Mouse (Mus musculus) forebrain, embryonic 11.5 days (tissue): ENCODE measurements around the gene Tm4sf19. TPM values are rescaled to one million over a fixed set of nuclear protein-coding genes. Genes with fewer than 3 reads are reported as not detected.

Source experiments
- ATAC-seq: fragments of 200-750 bp; cut with Nextera tagmentation; replicated peaks from 2 replicates; pipeline ENCODE4 v1.8.0; 2017; ENCODE audit warnings: moderate TSS enrichment; ENCODE audit not compliant: low FRiP score
- DNase-seq: peaks from one replicate; pipeline ENCODE4 v3.0.0-alpha.2; 2017; ENCODE audit warnings: low spot score
- H3K27ac ChIP-seq: fragments of 300-500 bp; sonication (generic); 2 replicates; pipeline ENCODE4 v1.5.1; 2014; ENCODE audit warnings: low read depth, low read length
- H3K27me3 ChIP-seq: fragments of 300-500 bp; sonication (generic); 2 replicates; pipeline ENCODE4 v1.6.1; 2014; ENCODE audit warnings: mild to moderate bottlenecking, low read length, mixed read lengths; ENCODE audit not compliant: control insufficient read depth, insufficient read depth
- H3K36me3 ChIP-seq: fragments of 300-500 bp; sonication (generic); 2 replicates; pipeline ENCODE4 v1.6.1; 2014; ENCODE audit warnings: mild to moderate bottlenecking, low read length, moderate library complexity, mixed read lengths; ENCODE audit not compliant: control insufficient read depth, insufficient read depth
- H3K4me1 ChIP-seq: fragments of 300-500 bp; sonication (generic); replicated peaks from 2 replicates; pipeline ENCODE4 v1.6.1; 2014; ENCODE audit warnings: low read length, mixed read lengths; ENCODE audit not compliant: control insufficient read depth, insufficient read depth
- H3K4me2 ChIP-seq: fragments of 300-500 bp; sonication (generic); 2 replicates; pipeline ENCODE4 v1.6.1; 2014; ENCODE audit warnings: low read depth, mild to moderate bottlenecking, low read length, moderate library complexity, mixed read lengths; ENCODE audit not compliant: severe bottlenecking
- H3K4me3 ChIP-seq: fragments of 300-500 bp; sonication (generic); 2 replicates; pipeline ENCODE4 v1.5.1; 2014; ENCODE audit warnings: low read depth, low read length
- H3K9ac ChIP-seq: fragments of 300-500 bp; sonication (generic); 2 replicates; pipeline ENCODE4 v1.6.1; 2014; ENCODE audit warnings: low read length
- H3K9me3 ChIP-seq: fragments of 300-500 bp; sonication (generic); 2 replicates; pipeline ENCODE4 v1.6.1; 2016; ENCODE audit warnings: low read length, mixed read lengths; ENCODE audit not compliant: control insufficient read depth
- WGBS: fragments of 180-500 bp; shearing (Covaris S2); extraction: QIAGEN DNeasy Blood & Tissue Kit; methylation state at CpG from one replicate; pipeline ENCODE4 v1.1.7; 2014; 5-methylcytosine and 5-hydroxymethylcytosine counted together
- polyA plus RNA-seq: library from polyadenylated mRNA; unstranded; fragments of >200 nt; fragmentation: Nextera tagmentation; extraction: Ambion mirVana; gene quantifications from 2 replicates; pipeline ENCODE4 v1.2.1, GENCODE M21; 2014

The Tm4sf19 gene
- polyA plus RNA-seq, 1 experiment from 2014 or later, result not detected

DNA sequence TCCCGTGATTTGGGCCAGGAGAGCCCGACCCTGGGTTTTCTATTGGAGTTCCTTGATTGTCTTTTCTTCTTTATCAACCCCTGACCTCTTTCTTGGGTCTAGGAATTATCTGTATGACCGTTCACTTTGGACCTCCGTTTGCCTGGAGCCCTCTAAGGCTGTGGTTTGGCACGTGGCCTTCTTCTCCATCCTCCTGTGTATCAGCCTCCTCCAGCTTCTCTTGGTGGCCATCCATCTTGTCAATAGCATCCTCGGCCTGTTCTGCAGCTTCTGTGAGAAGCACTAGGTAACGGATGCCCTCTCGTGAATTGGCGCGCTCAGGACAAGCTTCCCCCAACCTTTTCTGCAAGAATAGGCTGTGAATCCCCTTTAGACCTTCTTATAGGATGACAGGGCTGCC, 7.4 kb downstream of the Tm4sf19 start:
- no peaks in the 10 kb centered on the region for H3K4me1 ChIP-seq
- H3K27me3 ChIP-seq, result no peaks in the 10 kb centered on the region
- WGBS, result 86% methylated on average over 10 of the region's 10 CpGs
- no peak for ATAC-seq
- no peak overlapping the region for H3K27ac ChIP-seq
- no peaks in the 10 kb centered on the region for H3K9me3 ChIP-seq
- no peak overlapping the region for H3K4me2 ChIP-seq
- no peak overlapping the region for H3K9ac ChIP-seq
- no peak overlapping the region for H3K4me3 ChIP-seq
- no peak for DNase-seq
- no peaks in the 10 kb centered on the region for H3K36me3 ChIP-seq

DNA sequence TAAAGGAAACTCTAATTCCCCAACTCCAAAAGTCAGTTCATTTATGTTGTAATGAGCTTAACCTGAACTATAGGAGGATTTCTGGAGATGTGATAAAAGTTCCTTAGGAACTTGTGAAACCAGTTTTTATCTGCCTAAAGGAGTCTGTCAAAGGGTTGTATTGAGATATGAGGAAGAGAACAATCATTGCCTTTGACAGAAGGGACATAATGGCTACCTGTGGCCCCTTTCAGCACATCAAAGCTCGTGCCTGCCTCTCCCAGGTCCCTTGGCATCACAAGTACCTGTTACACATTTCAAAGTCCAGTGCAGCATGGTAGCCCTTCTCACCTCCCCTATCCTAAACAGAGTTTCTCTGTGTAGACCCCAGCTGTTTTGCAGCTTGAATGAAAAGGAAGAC, 17.2 kb downstream of the Tm4sf19 start:
- H3K4me3 ChIP-seq, result no peak overlapping the region
- H3K36me3 ChIP-seq, result no peaks in the 10 kb centered on the region
- ATAC-seq (no peak), DNase-seq (no peak)
- H3K9me3 ChIP-seq, result no peaks in the 10 kb centered on the region
- no peak overlapping the region for H3K4me2 ChIP-seq
- H3K27me3 ChIP-seq, result no peaks in the 10 kb centered on the region
- no peak overlapping the region for H3K27ac ChIP-seq
- H3K4me1 ChIP-seq, result 0 out of 2 replicates have a peak, but pooled peaks cover 3% of the 10 kb centered on the region
- 50% methylated on average over 1 of the region's 1 CpGs for WGBS
- no peak overlapping the region for H3K9ac ChIP-seq

DNA sequence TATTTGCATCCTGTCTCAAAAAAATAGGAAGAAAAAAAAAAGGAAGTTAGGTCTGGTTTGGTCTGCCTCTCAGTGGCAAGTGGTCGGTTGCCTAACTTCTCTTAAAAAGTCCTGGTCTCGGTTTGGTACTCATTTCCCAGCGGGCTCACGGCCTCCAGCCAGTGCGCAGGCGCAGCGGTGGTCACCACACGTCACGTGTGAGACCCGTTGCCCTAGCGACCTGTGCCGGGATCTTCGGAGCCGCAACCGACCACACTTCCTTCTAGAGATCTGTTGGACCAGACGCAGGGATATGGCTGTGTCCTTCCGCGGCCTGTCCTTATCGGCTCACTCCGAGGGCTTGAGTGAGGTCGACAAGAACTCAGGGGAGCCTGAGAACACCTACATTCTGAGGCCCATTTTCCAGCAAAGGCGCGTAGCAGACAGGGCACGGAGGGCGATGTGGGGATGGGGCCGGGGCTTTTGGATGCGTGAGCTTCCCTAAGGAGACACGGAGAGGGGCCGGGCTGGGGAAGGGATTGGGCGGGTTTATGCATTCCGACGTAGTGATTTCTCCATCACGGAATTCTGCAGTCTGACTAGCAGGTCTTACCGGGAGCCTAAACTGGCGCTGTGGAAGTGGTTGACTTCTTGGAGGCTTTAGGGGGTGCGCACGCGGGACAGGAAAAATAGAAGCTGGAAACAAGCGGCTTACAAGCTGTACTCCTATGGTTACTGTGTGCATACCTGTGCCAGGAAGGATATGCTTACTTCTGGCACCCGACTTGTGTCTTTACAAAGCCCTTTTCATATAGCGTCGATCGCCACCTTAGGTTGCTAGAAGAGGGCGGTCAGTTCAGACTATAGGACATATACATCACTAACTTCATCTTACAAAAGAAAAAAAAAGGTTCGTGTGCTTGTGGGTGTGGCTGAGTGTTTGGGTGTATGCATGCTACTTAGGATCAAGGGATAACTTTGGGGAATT, 19.5 kb downstream of the Tm4sf19 start, which contains the start of gene Tctex1d2:
TSS of gene Tctex1d2 (plus strand) at position 186 of the 967 bp plus-strand sequence.
- Histone ChIP-seq H3K4me3 (peak within 1 kb of the TSS; percentile 69), H3K4me2 (peak within 1 kb of the TSS; percentile 78), H3K27ac (peak within 1 kb of the TSS; percentile 85), H3K27me3 (no peaks in the 10 kb centered on the region), H3K36me3 (no peaks in the 10 kb centered on the region), H3K9me3 (no peaks in the 10 kb centered on the region), H3K4me1 (0 out of 2 replicates have a peak, but pooled peaks cover 3% of the 10 kb centered on the region), H3K9ac (peak within 1 kb of the TSS; percentile 87)
- peak; percentile 95 for ATAC-seq
- 1% methylated on average over 45 of the region's 45 CpGs for WGBS
- DNase-seq, result peak; percentile 96

GRCm38 (mm10) chr16:32427506-32427905, 27.2 kb downstream of the Tm4sf19 start:
- peaks cover 2% of the 10 kb centered on the region; the same call in 1 of the 2 replicates for H3K4me1 ChIP-seq
- H3K4me3 ChIP-seq, result no peak overlapping the region
- no peaks in the 10 kb centered on the region for H3K9me3 ChIP-seq
- H3K27ac ChIP-seq, result no peak overlapping the region
- no peak for DNase-seq
- no peaks in the 10 kb centered on the region for H3K36me3 ChIP-seq
- no peaks in the 10 kb centered on the region for H3K27me3 ChIP-seq
- H3K9ac ChIP-seq, result no peak overlapping the region
- H3K4me2 ChIP-seq, result no peak overlapping the region
- WGBS, result 90% methylated on average over 3 of the region's 3 CpGs
- no peak for ATAC-seq

DNA sequence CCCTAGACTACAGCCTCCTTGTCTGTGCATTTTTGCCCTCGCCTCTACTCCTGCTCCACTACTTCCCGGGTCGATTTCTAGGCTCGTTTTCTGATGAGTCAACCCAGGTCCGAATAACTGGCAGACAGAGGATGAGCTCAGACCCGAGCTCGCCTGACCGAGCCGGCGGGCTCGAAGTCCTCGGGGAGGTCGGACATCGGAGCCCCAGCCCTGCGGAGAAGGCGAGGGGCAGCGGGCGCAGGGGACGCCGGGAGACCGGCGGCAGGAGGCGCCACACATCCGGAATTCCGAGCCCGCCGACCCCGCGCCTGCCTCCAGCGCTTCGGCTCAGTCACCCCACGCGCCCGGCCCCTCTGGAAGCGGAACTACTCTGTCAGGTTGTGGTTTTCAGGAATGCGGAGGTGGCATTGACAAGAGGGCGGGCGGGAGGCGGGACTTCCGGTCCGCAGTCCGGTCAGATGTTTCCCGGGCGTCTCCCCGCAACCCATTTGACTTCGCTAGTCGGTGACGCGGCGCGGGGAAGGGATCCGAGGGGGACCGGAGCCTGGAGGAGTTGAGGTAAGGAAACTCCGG, 30.3 kb downstream of the Tm4sf19 start, which contains the start of gene Pcyt1a:
TSS of gene Pcyt1a (plus strand) at position 448 of the 573 bp plus-strand sequence.
- H3K4me2 ChIP-seq, result peak within 1 kb of the TSS; percentile 93
- H3K4me3 ChIP-seq, result peak within 1 kb of the TSS; percentile 77
- no peaks in the 10 kb centered on the region for H3K27me3 ChIP-seq
- H3K36me3 ChIP-seq, result no peaks in the 10 kb centered on the region
- H3K9me3 ChIP-seq, result no peaks in the 10 kb centered on the region
- peaks cover 2% of the 10 kb centered on the region; the same call in 1 of the 2 replicates for H3K4me1 ChIP-seq
- peak within 1 kb of the TSS; percentile 80 for H3K27ac ChIP-seq
- WGBS, result under 1% methylated on average over 52 of the region's 54 CpGs
- ATAC-seq (peak; percentile 97), DNase-seq (peak; percentile 96)
- H3K9ac ChIP-seq, result peak within 1 kb of the TSS; percentile 82

DNA sequence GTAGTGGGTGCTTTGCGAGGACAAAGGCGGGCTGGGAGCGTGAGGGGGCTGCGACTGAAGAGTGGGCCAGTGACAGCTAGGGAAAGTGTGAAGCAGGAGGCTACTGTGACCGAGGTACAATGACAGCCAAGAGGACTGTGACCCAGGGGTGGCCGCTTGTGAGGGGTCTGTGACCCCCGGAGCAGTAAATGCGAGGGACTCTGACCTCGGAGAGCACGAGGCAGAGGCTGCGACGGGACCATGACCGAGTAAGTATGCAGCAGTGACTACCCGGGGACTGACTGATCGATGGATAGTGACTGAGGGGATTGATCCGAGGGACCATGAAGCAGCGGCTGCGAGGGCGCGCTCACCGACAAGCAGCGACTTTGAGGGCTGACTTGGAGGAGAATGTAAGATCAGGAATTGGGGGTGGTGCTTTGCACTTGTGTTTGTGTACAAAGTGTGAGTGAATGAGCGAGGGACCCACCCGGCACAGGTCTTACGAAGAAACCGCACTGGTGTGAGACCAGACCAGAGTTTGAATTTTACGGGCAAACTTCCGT, 30.8 kb downstream of the Tm4sf19 start:
- peak overlapping the region; percentile 82 for H3K9ac ChIP-seq
- 2% methylated on average over 28 of the region's 28 CpGs for WGBS
- H3K4me2 ChIP-seq, result peak overlapping the region; percentile 93
- peak overlapping the region; percentile 80; the same call in 1 of the 2 replicates for H3K27ac ChIP-seq
- H3K4me3 ChIP-seq, result peak overlapping the region; percentile 77
- H3K36me3 ChIP-seq, result no peaks in the 10 kb centered on the region
- no peaks in the 10 kb centered on the region for H3K9me3 ChIP-seq
- H3K27me3 ChIP-seq, result no peaks in the 10 kb centered on the region
- DNase-seq (no peak), ATAC-seq (peak; percentile 85)
- peaks cover 2% of the 10 kb centered on the region; the same call in 1 of the 2 replicates for H3K4me1 ChIP-seq

DNA sequence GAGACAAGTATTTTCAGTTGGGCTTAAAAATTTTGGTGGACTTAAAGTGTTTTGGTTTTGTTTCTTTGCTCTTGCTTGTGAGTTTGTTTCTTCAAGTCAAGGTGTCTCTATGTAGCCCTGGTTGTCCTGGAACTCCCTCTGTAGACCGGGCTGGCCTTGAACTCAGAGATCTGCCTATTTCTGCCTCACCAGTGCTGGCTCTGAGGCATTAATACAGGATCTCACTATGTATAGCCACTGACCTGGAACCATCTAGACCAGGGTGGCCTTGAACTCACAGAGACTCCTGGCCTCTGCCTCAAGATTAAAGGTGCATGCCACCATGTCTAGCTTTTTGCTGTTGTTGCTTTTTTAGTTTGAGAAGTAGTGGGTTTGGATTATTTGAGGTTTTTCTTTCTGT, 31.6 kb downstream of the Tm4sf19 start:
- no peak for ATAC-seq
- H3K9ac ChIP-seq, result no peak overlapping the region
- no peaks in the 10 kb centered on the region for H3K36me3 ChIP-seq
- 88% methylated on average over 1 of the region's 1 CpGs for WGBS
- H3K4me1 ChIP-seq, result peaks cover 2% of the 10 kb centered on the region; the same call in 1 of the 2 replicates
- no peak overlapping the region for H3K27ac ChIP-seq
- H3K4me2 ChIP-seq, result peak overlapping the region; percentile 93
- no peaks in the 10 kb centered on the region for H3K9me3 ChIP-seq
- H3K4me3 ChIP-seq, result 0 out of 2 replicates have a peak overlapping the region, but pooled peaks have one; percentile 77
- H3K27me3 ChIP-seq, result no peaks in the 10 kb centered on the region
- DNase-seq, result no peak

DNA sequence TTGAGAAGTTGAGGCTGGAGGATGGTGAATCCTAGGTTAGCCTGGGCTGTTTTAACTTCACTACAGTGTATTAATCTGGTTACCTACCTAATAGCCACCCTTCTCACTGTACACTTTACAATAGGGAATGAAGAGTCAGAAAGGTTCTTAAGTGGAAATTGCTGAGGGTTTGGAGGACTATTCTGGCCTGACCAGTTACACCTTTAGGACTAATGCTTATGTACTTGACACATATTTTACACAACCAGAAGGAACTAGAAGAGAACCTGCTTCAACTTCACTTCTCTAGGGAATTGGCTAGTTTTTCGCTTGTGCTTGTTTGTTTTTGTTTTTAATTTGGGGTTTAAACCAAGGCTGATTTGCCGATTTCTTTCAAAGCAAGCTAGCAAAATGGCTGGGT, 32.8 kb downstream of the Tm4sf19 start:
- H3K36me3 ChIP-seq, result no peaks in the 10 kb centered on the region
- no peak overlapping the region for H3K27ac ChIP-seq
- no peak overlapping the region for H3K4me3 ChIP-seq
- no peak overlapping the region for H3K9ac ChIP-seq
- no peaks in the 10 kb centered on the region for H3K9me3 ChIP-seq
- no peak overlapping the region for H3K4me2 ChIP-seq
- H3K4me1 ChIP-seq, result peaks cover 2% of the 10 kb centered on the region; the same call in 1 of the 2 replicates
- no peak for ATAC-seq
- DNase-seq, result no peak
- no peaks in the 10 kb centered on the region for H3K27me3 ChIP-seq
- WGBS, result 73% methylated on average over 2 of the region's 2 CpGs
